Mouse (Mus musculus): ENCODE results near the gene Nt5c2. TPM values are rescaled to one million over a fixed set of nuclear protein-coding genes. Genes with fewer than 3 reads are reported as not detected.

Nt5c2 gene
- total RNA-seq (2014; rRNA removed): 64.1 and 68.1 TPM in 2 replicates
- polyA plus RNA-seq (2015; fragmentation: Nextera tagmentation; extraction: Ambion mirVana): 81.8 and 83.0 TPM in 2 replicates

DNA sequence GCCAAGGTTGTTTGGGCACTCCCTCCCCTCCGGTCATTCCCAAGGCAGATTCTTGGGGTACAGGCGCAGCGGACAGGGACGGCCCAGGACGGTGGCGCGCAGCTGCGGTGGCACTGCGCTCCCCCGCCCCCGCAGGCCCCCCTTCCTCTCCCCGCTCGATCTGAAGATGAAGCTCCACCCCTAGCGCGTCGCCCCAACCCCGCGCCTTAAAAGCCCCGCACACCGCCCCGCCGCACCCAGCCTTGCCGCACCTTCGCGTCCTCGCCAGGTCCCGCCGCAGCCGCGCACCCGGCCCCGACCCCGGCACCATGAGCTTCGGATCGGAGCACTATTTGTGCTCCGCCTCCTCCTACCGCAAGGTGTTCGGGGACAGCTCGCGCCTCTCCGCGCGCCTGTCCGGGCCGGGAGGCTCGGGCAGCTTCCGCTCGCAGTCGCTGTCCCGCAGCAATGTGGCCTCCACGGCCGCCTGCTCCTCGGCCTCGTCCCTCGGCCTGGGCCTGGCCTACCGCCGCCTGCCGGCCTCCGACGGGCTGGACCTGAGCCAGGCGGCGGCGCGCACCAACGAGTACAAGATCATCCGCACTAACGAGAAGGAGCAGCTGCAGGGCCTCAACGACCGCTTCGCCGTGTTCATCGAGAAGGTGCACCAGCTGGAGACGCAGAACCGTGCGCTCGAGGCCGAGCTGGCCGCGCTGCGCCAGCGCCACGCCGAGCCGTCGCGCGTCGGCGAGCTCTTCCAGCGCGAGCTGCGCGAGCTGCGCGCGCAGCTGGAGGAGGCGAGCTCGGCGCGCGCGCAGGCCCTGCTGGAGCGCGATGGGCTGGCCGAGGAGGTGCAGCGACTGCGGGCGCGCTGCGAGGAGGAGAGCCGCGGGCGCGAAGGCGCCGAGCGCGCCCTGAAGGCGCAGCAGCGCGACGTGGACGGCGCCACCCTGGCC, at the start of gene Nt5c2, which contains the start of gene Ina:
Nt5c2 (minus strand) TSS at position 707 of the 935 bp plus-strand sequence.
Ina (plus strand) TSS at position 252 of the 935 bp plus-strand sequence.
- Histone ChIP-seq H3K27ac (ENCODE audit: low read depth, low read length) (peak within 1 kb of the TSS; percentile 98), H3K9me3 (ENCODE audit: low read length) (no peaks in the 10 kb centered on the region), H3K4me3 (ENCODE audit: low read depth, low read length) (peak within 1 kb of the TSS; percentile 84), H3K4me2 (ENCODE audit: low read depth, low read length, poor library complexity, severe bottlenecking) (peak within 1 kb of the TSS; percentile 62), H3K9ac (replicated peaks; ENCODE audit: low read length, poor library complexity, severe bottlenecking) (peak within 1 kb of the TSS; percentile 96), H3K36me3 (ENCODE audit: insufficient read depth, low read length) (no peaks in the 10 kb centered on the region), H3K4me1 (ENCODE audit: insufficient read depth, low read length) (peaks cover 2% of the 10 kb centered on the region), H3K27me3 (ENCODE audit: insufficient read depth, low read length) (no peaks in the 10 kb centered on the region)
- DNase-seq (ENCODE audit: low spot score) (peak; percentile 87), ATAC-seq (ENCODE audit: low FRiP score) (peak; percentile 84)
- TF ChIP-seq CTCF (IDR thresholded peaks at IDR 0.05): peak; percentile 41
- under 1% methylated on average over 120 of the region's 124 CpGs for WGBS

DNA sequence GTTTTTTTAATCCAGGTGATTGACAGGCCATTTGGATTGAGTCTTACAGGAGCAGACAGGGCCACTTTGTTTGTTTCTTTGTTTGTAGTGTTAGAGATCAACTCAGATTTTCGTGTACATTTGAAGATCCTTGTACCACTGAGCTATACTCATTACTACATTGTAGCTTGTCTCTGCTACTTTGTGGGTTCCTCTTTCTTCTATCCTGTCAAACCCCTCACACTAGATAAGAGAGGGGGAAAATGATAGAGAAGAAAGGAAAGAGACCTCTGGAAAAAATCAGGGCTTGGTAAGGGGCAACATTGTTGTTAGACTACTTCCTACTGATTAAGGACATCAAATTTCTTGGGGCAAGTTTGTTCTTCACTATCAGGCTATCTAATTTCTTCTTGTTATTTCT, 42.7 kb upstream of the Nt5c2 start:
- H3K4me2 ChIP-seq (ENCODE audit: low read depth, low read length, poor library complexity, severe bottlenecking): no peak overlapping the region
- H3K4me1 ChIP-seq (ENCODE audit: insufficient read depth, low read length): no peaks in the 10 kb centered on the region
- H3K36me3 ChIP-seq (ENCODE audit: insufficient read depth, low read length): no peaks in the 10 kb centered on the region
- ATAC-seq (ENCODE audit: low FRiP score) (no peak), DNase-seq (ENCODE audit: low spot score) (no peak)
- TF ChIP-seq CTCF (IDR thresholded peaks at IDR 0.05): no peak
- H3K9me3 ChIP-seq (ENCODE audit: low read length): no peaks in the 10 kb centered on the region
- no peaks in the 10 kb centered on the region; the same call in 1 of the 2 replicates for H3K27me3 ChIP-seq (ENCODE audit: insufficient read depth, low read length)
- WGBS: 78% methylated on average over 1 of the region's 1 CpGs
- H3K4me3 ChIP-seq (ENCODE audit: low read depth, low read length): no peak overlapping the region
- no peak overlapping the region for H3K27ac ChIP-seq (ENCODE audit: low read depth, low read length)
- no peak overlapping the region for H3K9ac ChIP-seq (replicated peaks; ENCODE audit: low read length, poor library complexity, severe bottlenecking)

DNA sequence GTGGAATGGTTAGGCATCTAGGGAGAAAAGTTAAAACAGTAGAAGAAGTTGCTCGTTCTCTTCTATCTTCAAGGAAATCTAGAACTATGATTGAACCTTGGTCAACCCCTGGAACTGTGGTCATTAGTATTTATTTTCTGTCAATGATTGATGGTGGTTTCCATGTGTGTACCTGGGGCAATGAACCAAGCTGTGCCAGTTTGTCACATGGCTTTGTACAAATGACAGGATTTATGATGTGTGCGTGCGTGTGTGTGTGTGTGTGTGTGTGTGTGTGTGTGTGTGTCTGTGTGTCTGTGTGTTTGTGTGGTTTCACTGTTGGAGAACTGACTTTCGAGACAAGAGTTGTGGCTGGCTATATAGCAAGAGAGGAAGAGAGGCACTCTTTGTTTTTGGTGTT, 38.5 kb upstream of the Nt5c2 start:
- Histone ChIP-seq H3K9me3 (ENCODE audit: low read length) (no peaks in the 10 kb centered on the region), H3K9ac (replicated peaks; ENCODE audit: low read length, poor library complexity, severe bottlenecking) (no peak overlapping the region), H3K4me2 (ENCODE audit: low read depth, low read length, poor library complexity, severe bottlenecking) (no peak overlapping the region), H3K4me3 (ENCODE audit: low read depth, low read length) (no peak overlapping the region), H3K4me1 (ENCODE audit: insufficient read depth, low read length) (peaks cover 4% of the 10 kb centered on the region; the same call in 1 of the 2 replicates), H3K27me3 (ENCODE audit: insufficient read depth, low read length) (no peaks in the 10 kb centered on the region; the same call in 1 of the 2 replicates), H3K36me3 (ENCODE audit: insufficient read depth, low read length) (no peaks in the 10 kb centered on the region), H3K27ac (ENCODE audit: low read depth, low read length) (no peak overlapping the region)
- no peak for DNase-seq (ENCODE audit: low spot score)
- TF ChIP-seq CTCF (IDR thresholded peaks at IDR 0.05): no peak
- 92% methylated on average over 4 of the region's 4 CpGs for WGBS
- no peak for ATAC-seq (ENCODE audit: low FRiP score)

DNA sequence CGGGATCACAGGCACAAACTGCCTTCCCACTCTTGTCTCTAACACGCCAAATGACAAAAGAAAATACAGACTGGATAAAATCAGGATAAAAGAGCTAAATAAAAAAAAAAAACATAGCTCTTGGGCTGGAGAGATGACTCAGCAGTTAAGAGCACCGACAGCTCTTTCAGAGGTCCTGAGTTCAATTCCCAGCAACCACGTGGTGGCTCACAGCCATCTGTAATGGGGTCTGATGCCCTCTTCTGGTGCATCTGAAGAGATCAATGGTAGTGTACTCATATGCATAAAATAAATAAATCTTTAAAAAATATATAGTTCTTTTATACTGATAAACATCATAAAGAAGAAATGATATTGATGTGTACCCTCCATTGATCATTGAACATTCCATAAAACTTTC, 38.0 kb upstream of the Nt5c2 start:
- Histone ChIP-seq H3K4me1 (ENCODE audit: insufficient read depth, low read length) (peaks cover 4% of the 10 kb centered on the region; the same call in 1 of the 2 replicates), H3K9ac (replicated peaks; ENCODE audit: low read length, poor library complexity, severe bottlenecking) (no peak overlapping the region), H3K4me2 (ENCODE audit: low read depth, low read length, poor library complexity, severe bottlenecking) (no peak overlapping the region), H3K36me3 (ENCODE audit: insufficient read depth, low read length) (no peaks in the 10 kb centered on the region), H3K27ac (ENCODE audit: low read depth, low read length) (no peak overlapping the region), H3K9me3 (ENCODE audit: low read length) (no peaks in the 10 kb centered on the region), H3K27me3 (ENCODE audit: insufficient read depth, low read length) (no peaks in the 10 kb centered on the region; the same call in 1 of the 2 replicates), H3K4me3 (ENCODE audit: low read depth, low read length) (no peak overlapping the region)
- ATAC-seq (ENCODE audit: low FRiP score) (no peak), DNase-seq (ENCODE audit: low spot score) (no peak)
- WGBS: 74% methylated on average over 4 of the region's 4 CpGs
- no peak for TF ChIP-seq CTCF (IDR thresholded peaks at IDR 0.05)

- peaks cover 4% of the 10 kb centered on the region; the same call in 1 of the 2 replicates for H3K4me1 ChIP-seq (ENCODE audit: insufficient read depth, low read length)
- peak within 1 kb of the TSS; percentile 97 for H3K4me3 ChIP-seq (ENCODE audit: low read depth, low read length)
- ATAC-seq (ENCODE audit: low FRiP score): peak; percentile 91
- TF ChIP-seq CTCF (IDR thresholded peaks at IDR 0.05): no peak; the same call in 1 of the 2 replicates
- no peaks in the 10 kb centered on the region for H3K9me3 ChIP-seq (ENCODE audit: low read length)
- H3K4me2 ChIP-seq (ENCODE audit: low read depth, low read length, poor library complexity, severe bottlenecking): peak within 1 kb of the TSS; percentile 77
- peak within 1 kb of the TSS; percentile 92 for H3K27ac ChIP-seq (ENCODE audit: low read depth, low read length)
- no peaks in the 10 kb centered on the region; the same call in 1 of the 2 replicates for H3K27me3 ChIP-seq (ENCODE audit: insufficient read depth, low read length)
- H3K36me3 ChIP-seq (ENCODE audit: insufficient read depth, low read length): peaks cover 14% of the 10 kb centered on the region
- peak within 1 kb of the TSS; percentile 90 for H3K9ac ChIP-seq (replicated peaks; ENCODE audit: low read length, poor library complexity, severe bottlenecking)
- under 1% methylated on average over 75 of the region's 75 CpGs for WGBS
- DNase-seq (ENCODE audit: low spot score): peak; percentile 89
These were observed 35.5 kb upstream of the Nt5c2 start, which contains the start of gene Pcgf6 for GRCm38 (mm10) chr19:47050271-47051032. Gene Pcgf6 (minus strand): TSS chr19:47050906.

All from midbrain, postnatal 0 days (tissue).